Mouse (Mus musculus) neural tube, embryonic 14.5 days (tissue): ENCODE measurements around the gene Lgals3. TPM values are rescaled to one million over a fixed set of nuclear protein-coding genes. Genes with fewer than 3 reads are reported as not detected.

ENCODE experiments used
- ATAC-seq: fragments of 200-750 bp; cut with Nextera tagmentation; 2 replicates; pipeline ENCODE4 v1.8.0; 2017; ENCODE audit warnings: low read depth, mild to moderate bottlenecking, moderate TSS enrichment, moderate library complexity
- H3K27ac ChIP-seq: fragments of 300-500 bp; sonication (generic); 2 replicates; pipeline ENCODE4 v1.5.1; 2014; ENCODE audit warnings: low read depth, mild to moderate bottlenecking, control low read depth, low read length, moderate library complexity, mixed read lengths
- H3K27me3 ChIP-seq: fragments of 300-500 bp; sonication (generic); 2 replicates; pipeline ENCODE4 v1.6.1; 2014; ENCODE audit warnings: low read length; ENCODE audit not compliant: control insufficient read depth, insufficient read depth
- H3K36me3 ChIP-seq: fragments of 300-500 bp; sonication (generic); 2 replicates; pipeline ENCODE4 v1.6.1; 2014; ENCODE audit warnings: low read length, mixed read lengths; ENCODE audit not compliant: control insufficient read depth, insufficient read depth
- H3K4me1 ChIP-seq: fragments of 300-500 bp; sonication (generic); 2 replicates; pipeline ENCODE4 v1.6.1; 2014; ENCODE audit warnings: low read length; ENCODE audit not compliant: control insufficient read depth, insufficient read depth
- H3K4me2 ChIP-seq: fragments of 300-500 bp; sonication (generic); 2 replicates; pipeline ENCODE4 v1.6.1; 2014; ENCODE audit warnings: mild to moderate bottlenecking, low read depth, low read length, control low read depth
- H3K4me3 ChIP-seq: fragments of 300-500 bp; sonication (generic); 2 replicates; pipeline ENCODE4 v1.5.1; 2014; ENCODE audit warnings: low read depth, low read length, control low read depth, mixed read lengths
- H3K9ac ChIP-seq: fragments of 300-500 bp; sonication (generic); replicated peaks from 2 replicates; pipeline ENCODE4 v1.6.1; 2014; ENCODE audit warnings: low read depth, mild to moderate bottlenecking, control low read depth, low read length, mixed read lengths
- H3K9me3 ChIP-seq: fragments of 300-500 bp; sonication (generic); 2 replicates; pipeline ENCODE4 v1.6.1; 2016; ENCODE audit warnings: low read length; ENCODE audit not compliant: control insufficient read depth
- WGBS: fragments of 180-500 bp; shearing (Covaris S2); extraction: QIAGEN DNeasy Blood & Tissue Kit; methylation state at CpG from one replicate; pipeline ENCODE4 v1.1.7; 2014; 5-methylcytosine and 5-hydroxymethylcytosine counted together
- polyA plus RNA-seq: library from polyadenylated mRNA; unstranded; fragments of >200 nt; fragmentation: Nextera tagmentation; extraction: Ambion mirVana; gene quantifications from 2 replicates; pipeline ENCODE4 v1.2.1, GENCODE M21; 2014

Lgals3 gene
- polyA plus RNA-seq, 1 experiment from 2014 or later, result 2.2 TPM

- Histone ChIP-seq H3K4me2 (no peak overlapping the region), H3K27ac (0 out of 2 replicates have a peak overlapping the region, but pooled peaks have one; percentile 16), H3K27me3 (no peaks in the 10 kb centered on the region), H3K36me3 (no peaks in the 10 kb centered on the region), H3K9ac (no peak overlapping the region), H3K9me3 (no peaks in the 10 kb centered on the region), H3K4me3 (no peak overlapping the region), H3K4me1 (no peaks in the 10 kb centered on the region)
- 52% methylated on average over 4 of the region's 4 CpGs for WGBS
- ATAC-seq, result peak; percentile 28; the same call in 1 of the 2 replicates
Measured at GRCm38 (mm10) chr14:47341811-47342291, 25.7 kb upstream of the Lgals3 start.

GRCm38 (mm10) chr14:47346715-47347114 lies 20.8 kb upstream of the Lgals3 start:
- no peaks in the 10 kb centered on the region for H3K9me3 ChIP-seq
- no peak overlapping the region for H3K4me3 ChIP-seq
- WGBS, result 100% methylated on average over 1 of the region's 1 CpGs
- no peaks in the 10 kb centered on the region for H3K36me3 ChIP-seq
- H3K27ac ChIP-seq, result no peak overlapping the region
- no peaks in the 10 kb centered on the region for H3K27me3 ChIP-seq
- ATAC-seq, result no peak
- no peaks in the 10 kb centered on the region for H3K4me1 ChIP-seq
- H3K4me2 ChIP-seq, result no peak overlapping the region
- H3K9ac ChIP-seq, result no peak overlapping the region

GRCm38 (mm10) chr14:47350974-47351373 lies 16.6 kb upstream of the Lgals3 start:
- no peak for ATAC-seq
- no peaks in the 10 kb centered on the region for H3K9me3 ChIP-seq
- no peak overlapping the region for H3K27ac ChIP-seq
- no peaks in the 10 kb centered on the region for H3K4me1 ChIP-seq
- H3K27me3 ChIP-seq, result no peaks in the 10 kb centered on the region
- H3K36me3 ChIP-seq, result no peaks in the 10 kb centered on the region
- H3K4me3 ChIP-seq, result no peak overlapping the region
- 70% methylated on average over 2 of the region's 2 CpGs for WGBS
- H3K9ac ChIP-seq, result no peak overlapping the region
- no peak overlapping the region for H3K4me2 ChIP-seq

- no peaks in the 10 kb centered on the region for H3K9me3 ChIP-seq
- no peaks in the 10 kb centered on the region for H3K4me1 ChIP-seq
- H3K27me3 ChIP-seq, result no peaks in the 10 kb centered on the region
- no peak overlapping the region for H3K27ac ChIP-seq
- 94% methylated on average over 10 of the region's 10 CpGs for WGBS
- no peak overlapping the region for H3K9ac ChIP-seq
- no peak overlapping the region for H3K4me3 ChIP-seq
- no peaks in the 10 kb centered on the region for H3K36me3 ChIP-seq
- no peak overlapping the region for H3K4me2 ChIP-seq
- ATAC-seq, result no peak
Measured at GRCm38 (mm10) chr14:47352272-47352671, 15.3 kb upstream of the Lgals3 start.

GRCm38 (mm10) chr14:47353240-47353639 lies 14.3 kb upstream of the Lgals3 start:
- no peak for ATAC-seq
- no peaks in the 10 kb centered on the region for H3K27me3 ChIP-seq
- 89% methylated on average over 4 of the region's 4 CpGs for WGBS

GRCm38 (mm10) chr14:47354111-47354577 lies 13.4 kb upstream of the Lgals3 start:
- no peak overlapping the region for H3K4me3 ChIP-seq
- WGBS, result 68% methylated on average over 8 of the region's 8 CpGs
- H3K27ac ChIP-seq, result no peak overlapping the region
- H3K27me3 ChIP-seq, result no peaks in the 10 kb centered on the region
- no peak for ATAC-seq
- H3K36me3 ChIP-seq, result no peaks in the 10 kb centered on the region
- H3K9ac ChIP-seq, result no peak overlapping the region
- H3K4me1 ChIP-seq, result no peaks in the 10 kb centered on the region
- no peaks in the 10 kb centered on the region for H3K9me3 ChIP-seq
- H3K4me2 ChIP-seq, result no peak overlapping the region

More at GRCm38 (mm10) chr14:47353240-47353639, 14.3 kb upstream of the Lgals3 start:
- Histone ChIP-seq H3K9me3 (no peaks in the 10 kb centered on the region), H3K4me1 (no peaks in the 10 kb centered on the region), H3K9ac (no peak overlapping the region), H3K4me3 (no peak overlapping the region), H3K36me3 (no peaks in the 10 kb centered on the region), H3K4me2 (no peak overlapping the region), H3K27ac (no peak overlapping the region)

GRCm38 (mm10) chr14:47354948-47355347 lies 12.6 kb upstream of the Lgals3 start:
- no peaks in the 10 kb centered on the region for H3K27me3 ChIP-seq
- no peak overlapping the region for H3K27ac ChIP-seq
- ATAC-seq, result no peak
- H3K4me2 ChIP-seq, result no peak overlapping the region
- no peaks in the 10 kb centered on the region for H3K9me3 ChIP-seq
- H3K9ac ChIP-seq, result no peak overlapping the region
- no peak overlapping the region for H3K4me3 ChIP-seq
- H3K36me3 ChIP-seq, result no peaks in the 10 kb centered on the region
- no peaks in the 10 kb centered on the region for H3K4me1 ChIP-seq
- WGBS, result 80% methylated on average over 5 of the region's 5 CpGs

GRCm38 (mm10) chr14:47356622-47357021 lies 10.9 kb upstream of the Lgals3 start:
- Histone ChIP-seq H3K36me3 (no peaks in the 10 kb centered on the region), H3K4me3 (no peak overlapping the region), H3K4me1 (no peaks in the 10 kb centered on the region), H3K27ac (no peak overlapping the region), H3K27me3 (no peaks in the 10 kb centered on the region), H3K9ac (no peak overlapping the region), H3K4me2 (no peak overlapping the region), H3K9me3 (no peaks in the 10 kb centered on the region)
- ATAC-seq, result no peak
- WGBS, result 84% methylated on average over 3 of the region's 3 CpGs

- Histone ChIP-seq H3K4me1 (no peaks in the 10 kb centered on the region), H3K27me3 (no peaks in the 10 kb centered on the region), H3K36me3 (no peaks in the 10 kb centered on the region), H3K9me3 (no peaks in the 10 kb centered on the region), H3K9ac (no peak overlapping the region), H3K4me3 (no peak overlapping the region), H3K4me2 (no peak overlapping the region), H3K27ac (no peak overlapping the region)
- WGBS, result 77% methylated on average over 3 of the region's 3 CpGs
- no peak for ATAC-seq
Measured at GRCm38 (mm10) chr14:47359610-47360009, 7.9 kb upstream of the Lgals3 start.
